Mouse (Mus musculus): ENCODE measurements around the gene Rraga.

DNA sequence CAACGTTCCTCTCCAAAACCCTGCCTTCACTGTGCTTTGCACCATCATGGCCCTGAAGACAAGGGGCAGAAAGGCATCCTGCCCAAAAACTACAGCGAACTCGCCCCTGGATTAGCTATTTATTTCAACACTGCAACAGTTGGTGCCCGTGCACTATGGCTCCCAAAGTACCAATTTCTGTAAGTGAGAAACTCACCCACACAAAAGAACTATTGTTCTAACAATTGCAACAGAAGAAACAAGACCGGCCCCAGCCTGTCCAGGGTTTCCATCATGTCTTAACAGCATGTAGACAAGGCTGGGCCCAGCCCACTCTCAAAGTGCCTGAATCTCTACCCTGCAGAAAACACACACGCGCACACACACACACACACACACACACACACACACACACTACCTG, 18.1 kb upstream of the Rraga start:
- TF ChIP-seq CTCF (IDR thresholded peaks at IDR 0.05; ENCODE audit: insufficient read depth, low read depth, low read length) (no peak), POLR2A (IDR thresholded peaks at IDR 0.05; ENCODE audit: insufficient read depth, low read depth, low read length) (no peak)
